Mouse (Mus musculus): ENCODE results near the gene Zic2.

Zic2 gene

GRCm38 (mm10) chr14:122454901-122455561 is 20.2 kb upstream of the Zic2 start:
- TF ChIP-seq GATA4 (IDR thresholded peaks at IDR 0.05; ENCODE audit: insufficient replicate concordance, low read length), result no peak

GRCm38 (mm10) chr14:122455562-122455958 is 19.7 kb upstream of the Zic2 start:
- TF ChIP-seq GATA4 (IDR thresholded peaks at IDR 0.05; ENCODE audit: insufficient replicate concordance, low read length), result no peak

GRCm38 (mm10) chr14:122459776-122460175 is 15.5 kb upstream of the Zic2 start:
- TF ChIP-seq GATA4 (IDR thresholded peaks at IDR 0.05; ENCODE audit: insufficient replicate concordance, low read length), result no peak

- TF ChIP-seq GATA4 (IDR thresholded peaks at IDR 0.05; ENCODE audit: insufficient replicate concordance, low read length), result no peak
Measured at GRCm38 (mm10) chr14:122460226-122460625, 15.0 kb upstream of the Zic2 start.

GRCm38 (mm10) chr14:122461500-122461899 is 13.7 kb upstream of the Zic2 start:
- no peak for TF ChIP-seq GATA4 (IDR thresholded peaks at IDR 0.05; ENCODE audit: insufficient replicate concordance, low read length)

GRCm38 (mm10) chr14:122461966-122462365 is 13.3 kb upstream of the Zic2 start:
- no peak for TF ChIP-seq GATA4 (IDR thresholded peaks at IDR 0.05; ENCODE audit: insufficient replicate concordance, low read length)

- no peak for TF ChIP-seq GATA4 (IDR thresholded peaks at IDR 0.05; ENCODE audit: insufficient replicate concordance, low read length)
Measured at GRCm38 (mm10) chr14:122462689-122463079, 12.6 kb upstream of the Zic2 start.

GRCm38 (mm10) chr14:122463080-122463691 is 12.0 kb upstream of the Zic2 start:
- TF ChIP-seq GATA4 (IDR thresholded peaks at IDR 0.05; ENCODE audit: insufficient replicate concordance, low read length), result no peak

GRCm38 (mm10) chr14:122464351-122464762 is 10.9 kb upstream of the Zic2 start:
- TF ChIP-seq GATA4 (IDR thresholded peaks at IDR 0.05; ENCODE audit: insufficient replicate concordance, low read length), result no peak

GRCm38 (mm10) chr14:122464763-122465741 is 10.2 kb upstream of the Zic2 start, which contains the start of gene Zic5:
Gene Zic5 (minus strand): TSS chr14:122465677.
- no peak for TF ChIP-seq GATA4 (IDR thresholded peaks at IDR 0.05; ENCODE audit: insufficient replicate concordance, low read length)

GRCm38 (mm10) chr14:122465931-122466490 is 9.2 kb upstream of the Zic2 start:
- no peak for TF ChIP-seq GATA4 (IDR thresholded peaks at IDR 0.05; ENCODE audit: insufficient replicate concordance, low read length)

GRCm38 (mm10) chr14:122466756-122467362 is 8.4 kb upstream of the Zic2 start:
- TF ChIP-seq GATA4 (IDR thresholded peaks at IDR 0.05; ENCODE audit: insufficient replicate concordance, low read length), result no peak

GRCm38 (mm10) chr14:122467926-122468841 is 7.1 kb upstream of the Zic2 start:
- TF ChIP-seq GATA4 (IDR thresholded peaks at IDR 0.05; ENCODE audit: insufficient replicate concordance, low read length), result no peak
